In the genomic region with DNA sequence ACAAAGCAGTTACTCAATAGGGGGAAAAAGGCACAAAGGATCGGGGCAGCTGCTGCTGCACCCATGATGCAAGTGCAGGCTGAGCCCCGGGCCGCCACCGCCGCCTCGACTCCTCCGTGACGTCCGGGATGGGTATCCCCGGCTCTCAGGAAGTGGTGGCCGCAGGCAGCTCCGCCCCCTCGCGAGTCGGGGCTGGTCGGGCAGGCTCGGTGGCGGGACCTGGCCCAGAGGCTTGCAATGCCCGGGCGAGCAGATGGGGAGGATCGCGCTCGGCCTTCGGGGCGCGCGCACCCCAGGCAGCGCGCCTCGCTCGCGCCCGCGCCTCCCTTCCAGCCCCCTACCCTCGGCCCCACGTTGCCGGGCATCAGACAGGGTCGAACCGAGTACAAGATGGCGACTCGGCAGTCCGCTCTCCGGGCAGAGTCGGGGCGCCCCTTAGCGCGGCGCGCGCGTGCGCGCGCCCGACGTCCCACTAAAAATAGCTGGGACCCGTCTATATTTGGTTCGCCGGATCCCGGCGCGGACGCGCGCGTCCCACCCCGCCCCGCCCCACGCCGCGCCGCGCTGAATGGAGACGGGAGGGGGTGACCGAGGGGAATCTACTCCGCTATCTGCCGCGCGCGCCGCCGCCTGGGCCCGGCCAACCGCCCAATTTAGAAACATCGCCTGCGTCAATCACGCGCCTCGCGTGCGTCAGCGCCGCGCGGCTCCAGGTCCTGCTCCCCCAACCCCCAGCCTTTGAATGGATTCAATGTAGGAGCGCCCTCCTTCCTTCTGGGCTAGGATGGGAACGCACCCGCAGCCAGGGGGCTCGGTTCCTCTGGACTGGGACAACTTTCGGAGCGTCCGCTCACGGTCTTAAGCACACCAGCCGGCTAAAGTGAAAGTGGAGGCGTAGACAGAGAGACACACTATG, we compare ENCODE assay signal across 1 mouse cellular context.
TF ChIP-seq lines count a peak whose summit lies in the region.

No protein-coding gene starts in this region.

TF ChIP-seq in MEL, 35 proteins besides CTCF, POLR2A, EP300 and RAD21 (continued from another document):
- TF ChIP-seq USF2 (IDR thresholded peaks at IDR 0.05; ENCODE audit: borderline replicate concordance in 1 of 2, insufficient read depth in 1 of 2, low read depth in 1 of 2, low read length in 2 of 2) (no peak), CHD1 (IDR thresholded peaks at IDR 0.05; ENCODE audit: low read depth, low read length) (0 out of 2 replicates have a peak, but pooled peaks have one; percentile 39), MAFK (IDR thresholded peaks at IDR 0.05; ENCODE audit: borderline replicate concordance, low read depth, low read length) (no peak), E2F4 (IDR thresholded peaks at IDR 0.05; ENCODE audit: borderline replicate concordance, low read depth, low read length) (no peak), JUND (IDR thresholded peaks at IDR 0.05; ENCODE audit: low read depth, low read length) (no peak), ZKSCAN1 (IDR thresholded peaks at IDR 0.05; ENCODE audit: low read depth, low read length) (no peak), TAL1 (IDR thresholded peaks at IDR 0.05; ENCODE audit: low read length) (no peak), CHD2 (IDR thresholded peaks at IDR 0.05; ENCODE audit: low read length) (no peak), ZC3H11A (IDR thresholded peaks at IDR 0.05; ENCODE audit: low read depth, low read length) (0 out of 2 replicates have a peak, but pooled peaks have one; percentile 17), USF1 (IDR thresholded peaks at IDR 0.05; ENCODE audit: low read depth, low read length) (no peak), TCF12 (IDR thresholded peaks at IDR 0.05; ENCODE audit: low read depth, low read length) (no peak), MAZ (IDR thresholded peaks at IDR 0.05; ENCODE audit: low read depth, low read length) (peak; percentile 75)
